In the genomic region with DNA sequence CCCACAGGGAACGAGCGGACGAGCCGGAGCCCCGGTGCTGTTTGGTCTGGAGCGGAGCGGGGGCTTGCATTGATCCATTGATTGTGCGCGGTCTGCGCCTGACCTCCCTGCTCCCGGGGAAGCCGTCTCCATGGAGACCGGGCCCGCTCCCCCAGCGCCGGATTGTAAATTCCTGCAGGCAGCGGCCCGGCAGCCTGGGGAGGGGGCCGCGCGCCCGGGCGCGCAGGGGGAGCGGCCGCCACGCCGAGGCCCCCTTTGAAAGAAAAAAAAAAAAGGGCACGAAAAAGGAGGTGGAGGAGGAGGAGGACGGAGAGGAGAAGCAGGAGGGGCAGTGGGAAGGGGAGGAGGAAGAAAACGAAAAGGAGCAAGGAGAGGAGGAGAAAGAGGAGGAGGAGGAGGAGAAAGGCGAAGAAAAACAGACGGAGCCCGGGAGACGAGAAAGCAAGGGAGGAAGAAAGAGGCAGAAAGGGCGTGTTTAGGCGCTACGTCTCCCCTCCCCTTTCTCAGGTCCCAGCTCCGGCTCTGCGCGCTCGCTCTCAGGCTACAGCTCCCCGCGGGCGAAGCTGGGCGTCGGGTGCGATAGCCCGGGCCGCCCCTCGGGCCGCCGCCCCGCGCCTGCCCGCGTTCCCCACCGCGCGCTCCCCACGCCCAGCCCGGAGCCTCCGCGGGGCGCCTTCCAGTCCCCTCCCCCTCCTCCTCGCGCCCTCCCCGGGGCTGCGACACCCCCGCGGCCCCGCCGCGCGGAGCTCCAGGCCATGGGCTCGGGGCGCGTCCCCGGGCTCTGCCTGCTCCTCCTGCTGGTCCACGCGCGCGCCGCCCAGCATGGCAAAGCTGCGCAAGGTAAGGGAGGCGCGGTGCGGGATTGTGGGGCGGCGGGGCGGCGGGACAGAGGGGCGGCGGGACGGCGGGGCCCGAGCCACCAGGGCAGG, we compare ENCODE assay signal across 8 mouse cellular contexts. TPM values are rescaled to one million over a fixed set of nuclear protein-coding genes. Genes with fewer than 3 reads are reported as not detected.
DNase-seq lines count a peak whose midpoint lies in the region; ATAC-seq and TF ChIP-seq lines count a peak whose summit lies in the region.

A gene (plus strand): TSS at position 371 of the 929 bp plus-strand sequence.

- no peak for TF ChIP-seq EP300 in liver, embryonic 14.5 days (IDR thresholded peaks at IDR 0.05; ENCODE audit: low read depth)

- DNase-seq in lung, embryonic 14.5 days: peak; percentile 70
- no peak for DNase-seq in lung, postnatal 36 days
- DNase-seq in adrenal gland, postnatal 4 days (ENCODE audit: low spot score in 2 of 2): no peak
- DNase-seq in heart, postnatal 14 days: peak; percentile 18 to 26
- DNase-seq in liver, embryonic 14.5 days (ENCODE audit: low read depth in 3 of 3, low spot score in 3 of 3): no peak
- no peak for DNase-seq in layer of hippocampus, adult 9-11 months
- no peak for DNase-seq in layer of hippocampus, postnatal 14 days (ENCODE audit: low spot score in 2 of 2)

- peak within 1 kb of the TSS; percentile 99 for H3K4me2 ChIP-seq in lung, embryonic 14.5 days
- peak within 1 kb of the TSS; percentile 65 for H3K4me2 ChIP-seq in liver, embryonic 14.5 days (ENCODE audit: low read depth)
- peak within 1 kb of the TSS; percentile 100 for H3K4me2 ChIP-seq in stomach, embryonic 16.5 days (ENCODE audit: low read depth, low read length)

- H3K9me3 ChIP-seq in lung, embryonic 14.5 days (ENCODE audit: low read depth, low read length): no peaks in the 10 kb centered on the region
- H3K9me3 ChIP-seq in liver, embryonic 14.5 days (ENCODE audit: control insufficient read depth, low read length): no peaks in the 10 kb centered on the region
- no peaks in the 10 kb centered on the region for H3K9me3 ChIP-seq in stomach, embryonic 16.5 days (replicated peaks; ENCODE audit: control insufficient read depth, low read length)

- peak; percentile 48; the same call in 1 of the 2 replicates for ATAC-seq in lung, embryonic 14.5 days (ENCODE audit: insufficient read depth)
- no peak for ATAC-seq in liver, embryonic 14.5 days (ENCODE audit: insufficient read depth)
- ATAC-seq in stomach, embryonic 16.5 days (ENCODE audit: insufficient read depth, low FRiP score): peak; percentile 42; the same call in 1 of the 2 replicates

- H3K4me1 ChIP-seq in lung, embryonic 14.5 days (ENCODE audit: insufficient read depth): peaks cover 19% of the 10 kb centered on the region
- H3K4me1 ChIP-seq in liver, embryonic 14.5 days (replicated peaks; ENCODE audit: control insufficient read depth in 2 of 2, insufficient read depth in 2 of 2, low read length in 1 of 2): 0 out of 4 replicates have a peak, but pooled peaks cover 0 to 3% of the 10 kb centered on the region in 2 experiments
- peaks cover 27% of the 10 kb centered on the region for H3K4me1 ChIP-seq in stomach, embryonic 16.5 days (ENCODE audit: control insufficient read depth, insufficient read depth, low read length)

- under 1% methylated on average over 82 of the region's 97 CpGs for WGBS in lung, embryonic 14.5 days
- 1% methylated on average over 85 of the region's 97 CpGs for WGBS in liver, embryonic 14.5 days (ENCODE audit: insufficient replicate concordance)
- 1% methylated on average over 69 of the region's 97 CpGs for WGBS in stomach, embryonic 16.5 days

- H3K36me3 ChIP-seq in lung, embryonic 14.5 days (ENCODE audit: insufficient read depth): no peaks in the 10 kb centered on the region
- no peaks in the 10 kb centered on the region for H3K36me3 ChIP-seq in liver, embryonic 14.5 days (replicated peaks; ENCODE audit: control insufficient read depth, insufficient read depth, low read depth)
- H3K36me3 ChIP-seq in stomach, embryonic 16.5 days (ENCODE audit: control insufficient read depth, insufficient read depth, low read length): no peaks in the 10 kb centered on the region

- H3K27me3 ChIP-seq in lung, embryonic 14.5 days (ENCODE audit: insufficient read depth, low read length): peaks cover 53% of the 10 kb centered on the region
- peaks cover 59% of the 10 kb centered on the region for H3K27me3 ChIP-seq in liver, embryonic 14.5 days (ENCODE audit: control insufficient read depth, insufficient read depth, low read length)
- H3K27me3 ChIP-seq in stomach, embryonic 16.5 days (ENCODE audit: control insufficient read depth, insufficient read depth, low read length): peaks cover 26% of the 10 kb centered on the region

- intact Hi-C loops in heart, postnatal 14 days (cut with DNase I): no loop called here

- peak within 1 kb of the TSS; percentile 59 for H3K4me3 ChIP-seq in lung, embryonic 14.5 days (ENCODE audit: low read depth, low read length)
- H3K4me3 ChIP-seq in liver, embryonic 14.5 days (ENCODE audit: insufficient read depth in 1 of 2, low read depth in 2 of 2, low read length in 2 of 2): peak within 1 kb of the TSS; percentile 40 to 43
- H3K4me3 ChIP-seq in stomach, embryonic 16.5 days (replicated peaks; ENCODE audit: low read length): peak within 1 kb of the TSS; percentile 63

- TF ChIP-seq CTCF in lung, embryonic 14.5 days (IDR thresholded peaks at IDR 0.05; ENCODE audit: low read depth): no peak
- TF ChIP-seq CTCF in liver, embryonic 14.5 days (IDR thresholded peaks at IDR 0.05; ENCODE audit: low read depth): no peak

- H3K9ac ChIP-seq in lung, embryonic 14.5 days: peak within 1 kb of the TSS; percentile 66
- H3K9ac ChIP-seq in liver, embryonic 14.5 days (replicated peaks): no peak within 1 kb of the TSS
- peak within 1 kb of the TSS; percentile 78 for H3K9ac ChIP-seq in stomach, embryonic 16.5 days (ENCODE audit: low read length)

- H3K27ac ChIP-seq in lung, embryonic 14.5 days (ENCODE audit: low read depth): peak within 1 kb of the TSS; percentile 30; the same call in 1 of the 2 replicates
- H3K27ac ChIP-seq in liver, embryonic 14.5 days: no peak within 1 kb of the TSS
- H3K27ac ChIP-seq in stomach, embryonic 16.5 days (ENCODE audit: low read length): no peak within 1 kb of the TSS

RNA-seq across cellular contexts. Expression of the gene that starts here (rescaled TPM):
- 2.2 and 2.5 TPM in 2 replicates for polyA plus RNA-seq in lung, embryonic 14.5 days (2014; fragmentation: Nextera tagmentation; extraction: Ambion mirVana)
- total RNA-seq in adrenal gland, postnatal 4 days (2021): 10 to 100 TPM; 45.5 to 55.6 TPM
- 1 to 10 TPM in 1 of 2 experiments, under 1 TPM in 1; 0.46 to 1.4 TPM for total RNA-seq in heart, postnatal 14 days (2021)
- polyA plus RNA-seq in liver, embryonic 14.5 days (2012; rRNA removed): 0.30 and 0.33 TPM in 2 replicates
- polyA plus RNA-seq in liver, embryonic 14.5 days (2014; fragmentation: Nextera tagmentation; extraction: Ambion mirVana): 0.16 and 0.23 TPM in 2 replicates
- polyA plus RNA-seq in stomach, embryonic 16.5 days (2015; fragmentation: Nextera tagmentation; extraction: Ambion mirVana): 1.3 and 2.5 TPM in 2 replicates
- total RNA-seq in layer of hippocampus, postnatal 14 days (2021): 1 to 10 TPM; 1.7 to 2.4 TPM

Comparison
In these comparisons a context has a peak if more than half of its experiments do, and no peak if none do; other contexts are left out.
1. RNA of the gene that starts here (total RNA-seq): 45.5 to 55.6 TPM in adrenal gland, postnatal 4 days; 1.7 to 2.4 TPM in layer of hippocampus, postnatal 14 days and 0.46 to 1.4 TPM in heart, postnatal 14 days; every median in the first group is over 10 times any median in the second.
2. DNase-seq: peak in lung, embryonic 14.5 days (single experiment) and heart, postnatal 14 days (2 of 2); none in lung, postnatal 36 days (single experiment), adrenal gland, postnatal 4 days (0 of 2), liver, embryonic 14.5 days (0 of 3), layer of hippocampus, adult 9-11 months (single experiment) and layer of hippocampus, postnatal 14 days (0 of 2).
3. Peak in every context shown above with its lines, with median percentiles within 50 percentile points of each other: H3K4me2 ChIP-seq and H3K4me3 ChIP-seq.